In genomic region chr9:61328173-61328572, GRCm38 (mm10) we compare ENCODE assay signal across 1 mouse cellular context.
TF ChIP-seq lines count a peak whose summit lies in the region.

No protein-coding gene starts in this region.

TF ChIP-seq in MEL, 35 proteins besides CTCF, POLR2A, EP300 and RAD21 (continued from another document):
- TF ChIP-seq USF2 (IDR thresholded peaks at IDR 0.05; ENCODE audit: borderline replicate concordance in 1 of 2, insufficient read depth in 1 of 2, low read depth in 1 of 2, low read length in 2 of 2) (no peak), BHLHE40 (IDR thresholded peaks at IDR 0.05; ENCODE audit: borderline replicate concordance, low read depth, low read length) (no peak), TCF12 (IDR thresholded peaks at IDR 0.05; ENCODE audit: low read depth, low read length) (peak; percentile 75), ZC3H11A (IDR thresholded peaks at IDR 0.05; ENCODE audit: low read depth, low read length) (no peak), UBTF (IDR thresholded peaks at IDR 0.05; ENCODE audit: borderline replicate concordance, insufficient read depth, low read depth, low read length) (no peak), MAX (IDR thresholded peaks at IDR 0.05; ENCODE audit: low read length) (no peak), KAT2A (conservative IDR thresholded peaks at IDR 0.05; ENCODE audit: low read depth, low read length) (no peak), TAL1 (IDR thresholded peaks at IDR 0.05; ENCODE audit: low read length) (peak; percentile 69), NRF1 (IDR thresholded peaks at IDR 0.05; ENCODE audit: insufficient read depth, low read depth, low read length, poor library complexity, severe bottlenecking) (no peak), MYB (IDR thresholded peaks at IDR 0.05; ENCODE audit: low read depth, low read length) (no peak), GATA1 (IDR thresholded peaks at IDR 0.05; ENCODE audit: low read depth, low read length) (peak; percentile 60), MEF2A (IDR thresholded peaks at IDR 0.05; ENCODE audit: extremely low read depth, insufficient replicate concordance, low read depth, low read length, poor library complexity, severe bottlenecking) (no peak), TBP (IDR thresholded peaks at IDR 0.05; ENCODE audit: low read depth, low read length) (no peak)
